Mouse (Mus musculus) cerebellum, postnatal 14 days (tissue): ENCODE data around the gene B4galt5.

Experiments
- DNase-seq, 2 experiments: peaks; one replicate each; pipeline ENCODE4 v3.0.0; 2021; ENCODE audit warnings: mixed read lengths in 2 of 2

B4galt5 gene

GRCm38 (mm10) chr2:167302641-167303040, 46.3 kb downstream of the B4galt5 start:
- DNase-seq, result peak in 1 of 2 experiments; percentile 1

- no peak for DNase-seq
Observed at GRCm38 (mm10) chr2:167302031-167302430, 47.0 kb downstream of the B4galt5 start.

- peak in 1 of 2 experiments; percentile 3 for DNase-seq
Observed at GRCm38 (mm10) chr2:167301601-167302000, 47.4 kb downstream of the B4galt5 start.

- DNase-seq, result peak in 1 of 2 experiments; percentile 7
Observed at GRCm38 (mm10) chr2:167300943-167301497, 48.0 kb downstream of the B4galt5 start.

- peak; percentile 61 to 62 for DNase-seq
Observed at GRCm38 (mm10) chr2:167299861-167300667, 48.9 kb downstream of the B4galt5 start.

- DNase-seq, result peak; percentile 71 to 72
Observed at GRCm38 (mm10) chr2:167298729-167299705, 50.0 kb downstream of the B4galt5 start.

- DNase-seq, result peak in 1 of 2 experiments; percentile 15
Observed at GRCm38 (mm10) chr2:167297985-167298384, 51.0 kb downstream of the B4galt5 start.

- DNase-seq, result peak; percentile 9 to 13
Observed at GRCm38 (mm10) chr2:167294926-167295325, 54.1 kb downstream of the B4galt5 start.

GRCm38 (mm10) chr2:167294216-167294615, 54.8 kb downstream of the B4galt5 start:
- peak; percentile 5 to 9 for DNase-seq

GRCm38 (mm10) chr2:167293289-167294085, 55.5 kb downstream of the B4galt5 start:
- DNase-seq, result peak; percentile 1 to 5

GRCm38 (mm10) chr2:167292854-167293253, 56.1 kb downstream of the B4galt5 start:
- peak in 1 of 2 experiments; percentile 5 for DNase-seq

GRCm38 (mm10) chr2:167292151-167292591, 56.8 kb downstream of the B4galt5 start:
- DNase-seq, result peak in 1 of 2 experiments; percentile 4

- no peak for DNase-seq
Observed at GRCm38 (mm10) chr2:167291656-167292055, 57.3 kb downstream of the B4galt5 start.

GRCm38 (mm10) chr2:167281461-167281860, 67.5 kb downstream of the B4galt5 start:
- peak in 1 of 2 experiments; percentile 8 for DNase-seq

GRCm38 (mm10) chr2:167280986-167281310, 68.0 kb downstream of the B4galt5 start:
- no peak for DNase-seq

- peak; percentile 92 to 95 for DNase-seq
Observed at GRCm38 (mm10) chr2:167280090-167280985, 68.6 kb downstream of the B4galt5 start.

- peak; percentile 86 for DNase-seq
Observed at GRCm38 (mm10) chr2:167278751-167279526, 70.0 kb downstream of the B4galt5 start.

GRCm38 (mm10) chr2:167278011-167278410, 71.0 kb downstream of the B4galt5 start:
- peak in 1 of 2 experiments; percentile 17 for DNase-seq

GRCm38 (mm10) chr2:167277026-167277425, 72.0 kb downstream of the B4galt5 start:
- peak; percentile 49 to 57 for DNase-seq

- DNase-seq, result peak in 1 of 2 experiments; percentile 6
Observed at GRCm38 (mm10) chr2:167275856-167276255, 73.1 kb downstream of the B4galt5 start.
